Mouse (Mus musculus): Measurements from ENCODE around the gene Lrsam1.
"Not testable (repeated sequence)": the region's sequence is repeated elsewhere in the genome, so short reads cannot be mapped to it uniquely, and the experiment has no call there.

Gene Lrsam1

DNA sequence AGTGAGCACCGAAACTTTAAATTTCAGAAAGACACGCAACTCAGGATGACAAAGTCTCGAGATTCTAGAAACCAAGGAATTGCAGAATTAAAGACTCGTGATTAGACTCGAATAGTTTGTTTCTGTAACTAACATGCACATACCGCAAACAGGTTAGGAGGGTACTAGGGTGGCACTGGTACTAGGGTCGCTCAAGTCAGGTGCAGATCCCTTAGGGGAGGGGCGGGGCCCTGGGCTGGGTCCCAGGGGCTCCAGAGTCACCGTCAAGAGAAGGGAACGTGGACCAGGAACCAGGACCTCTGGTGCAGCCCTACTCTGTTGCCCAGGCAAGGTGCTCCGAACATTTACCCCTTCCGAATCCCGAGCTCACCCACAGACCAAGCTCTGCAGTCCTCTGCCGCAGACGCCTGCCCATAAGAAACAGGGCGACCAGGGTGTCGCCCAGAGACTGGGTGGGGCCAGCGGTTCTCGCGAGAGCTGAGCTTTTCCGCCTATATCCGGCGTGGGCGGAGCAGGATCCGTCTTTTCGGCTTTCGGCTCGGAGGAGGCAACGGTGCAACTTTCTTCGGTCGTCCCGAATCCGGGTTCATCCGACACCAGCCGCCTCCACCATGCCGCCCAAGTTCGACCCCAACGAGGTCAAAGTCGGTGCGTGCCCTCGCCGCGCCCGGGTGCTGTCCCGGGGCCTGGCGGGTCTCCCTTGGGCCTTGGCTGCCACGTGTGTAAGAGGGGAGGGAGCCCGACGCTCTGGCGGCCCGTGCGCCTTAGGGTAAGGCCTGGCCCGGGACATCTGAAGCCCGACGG, at the start of gene Lrsam1, which contains the start of gene Rpl12:
TSS of gene Lrsam1 (minus strand) at position 423 of the 804 bp plus-strand sequence.
TSS of gene Rpl12 (plus strand) at position 368 of the 804 bp plus-strand sequence.
- peak; percentile 94 for DNase-seq (ENCODE audit: low spot score)

DNA sequence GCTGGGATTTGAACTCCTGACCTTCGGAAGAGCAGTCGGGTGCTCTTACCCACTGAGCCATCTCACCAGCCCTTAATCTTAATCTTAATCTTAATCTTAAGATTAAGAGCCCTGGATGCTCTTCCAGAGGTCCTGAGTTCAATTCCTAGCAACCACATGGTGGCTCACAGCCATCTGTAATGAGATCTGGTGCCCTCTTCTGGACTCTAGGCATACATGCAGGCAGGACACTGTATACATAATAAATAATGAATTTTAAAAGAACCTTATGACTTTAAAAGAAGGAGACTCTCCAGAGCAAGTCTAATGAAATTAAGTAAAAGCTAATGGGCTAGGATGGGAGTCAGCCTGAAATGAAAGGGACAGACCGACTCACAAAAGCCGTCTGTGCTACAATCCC, 47.6 kb upstream of the Lrsam1 start:
- DNase-seq (ENCODE audit: low spot score) = not testable (repeated sequence)

DNA sequence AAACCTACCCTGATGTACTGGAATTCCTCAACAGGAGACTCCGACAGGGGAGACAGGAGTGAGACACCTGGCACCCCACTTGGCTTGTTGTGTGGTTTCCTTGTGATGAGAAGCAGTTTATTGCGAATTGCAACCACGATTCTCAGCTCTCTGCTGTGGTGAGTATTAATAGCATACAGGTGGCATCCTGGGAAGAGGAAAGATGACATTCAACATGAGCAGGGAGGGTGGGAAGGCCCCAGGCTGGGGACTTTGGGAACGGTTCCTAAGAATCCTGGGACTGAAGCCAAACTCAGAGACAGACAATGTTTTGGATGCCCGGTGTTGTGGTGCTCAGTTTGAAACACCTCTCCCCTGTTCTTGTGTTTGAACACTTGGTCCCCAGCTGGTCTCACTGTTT, 43.6 kb upstream of the Lrsam1 start:
- no peak for DNase-seq (ENCODE audit: low spot score)

DNA sequence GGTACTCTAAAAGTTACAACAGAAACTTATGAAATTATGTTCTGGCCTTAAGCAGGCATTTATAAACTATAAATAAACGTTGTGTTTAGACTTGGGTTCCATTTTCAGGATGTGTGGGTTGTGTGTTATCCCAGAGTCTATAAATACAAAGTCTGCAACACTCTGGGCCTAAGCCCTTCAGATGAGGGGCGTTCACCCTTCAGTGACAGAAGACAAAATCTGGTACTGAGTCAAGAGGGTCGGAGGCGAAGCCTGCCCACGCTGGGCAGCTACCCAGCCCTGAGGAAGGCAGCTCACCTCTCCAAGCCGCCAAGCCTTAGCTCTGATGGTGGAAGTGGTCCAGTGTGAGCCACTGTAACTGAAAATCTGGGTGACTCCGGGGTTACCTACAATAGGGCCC, 40.7 kb upstream of the Lrsam1 start:
- DNase-seq (ENCODE audit: low spot score) = no peak

DNA sequence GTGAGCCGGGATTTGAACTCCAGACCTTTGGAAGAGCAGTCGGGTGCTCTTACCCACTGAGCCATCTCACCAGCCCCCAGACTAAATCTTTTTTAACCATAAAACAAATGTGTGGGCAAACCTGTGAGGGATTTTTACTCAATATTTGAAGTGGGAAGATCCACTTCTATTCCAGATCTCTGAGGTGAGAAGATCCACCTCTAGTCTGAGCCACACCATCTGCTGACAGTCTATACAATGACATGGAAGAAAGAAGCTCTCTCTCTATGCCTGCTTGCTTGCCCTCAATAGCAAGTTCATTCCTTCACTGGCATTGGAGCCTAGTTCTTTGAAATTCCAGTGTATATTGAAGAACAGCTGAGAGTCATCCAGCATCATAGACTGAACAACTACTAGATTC, 38.3 kb upstream of the Lrsam1 start:
- DNase-seq (ENCODE audit: low spot score) = no peak

DNA sequence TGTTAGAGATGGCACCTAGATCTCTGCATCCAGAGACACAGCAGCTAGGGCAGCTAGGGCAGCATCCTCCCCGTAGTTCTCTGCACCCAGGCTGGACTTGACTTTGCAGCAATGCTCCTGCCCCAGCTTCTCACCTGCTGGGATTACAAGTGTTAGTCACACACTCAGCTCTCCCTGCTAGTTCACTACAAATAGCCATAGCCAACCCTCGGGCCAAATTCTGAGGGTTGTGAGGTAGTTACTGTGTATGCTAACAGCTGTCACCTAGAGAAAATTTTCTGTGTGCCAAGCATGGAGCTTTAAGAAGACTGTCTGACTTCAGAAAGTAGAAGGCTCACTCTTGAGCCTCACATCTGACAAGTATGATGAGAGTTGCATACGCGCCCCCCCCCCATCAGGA, 36.4 kb upstream of the Lrsam1 start:
- DNase-seq (ENCODE audit: low spot score) = no peak

DNA sequence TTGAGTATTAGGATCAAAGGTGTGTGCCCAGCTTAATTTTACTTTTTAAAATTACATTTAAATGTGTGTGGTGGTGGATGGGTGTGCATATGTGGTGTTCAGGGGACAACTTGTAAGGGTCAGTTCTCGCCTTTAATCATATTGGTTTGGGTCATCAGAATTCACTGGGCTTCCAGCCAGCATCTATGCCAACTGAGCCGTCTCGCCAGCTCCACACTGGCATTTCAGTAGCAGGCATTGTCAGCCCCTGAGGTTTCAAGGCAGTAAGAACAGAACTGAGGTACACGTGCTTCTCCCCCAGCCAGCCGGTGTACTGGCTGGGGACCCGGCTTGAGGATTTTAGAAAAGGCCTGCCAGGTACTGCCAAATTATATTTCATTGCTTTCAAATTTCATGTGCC, 35.7 kb upstream of the Lrsam1 start:
- DNase-seq (ENCODE audit: low spot score) = no peak

DNA sequence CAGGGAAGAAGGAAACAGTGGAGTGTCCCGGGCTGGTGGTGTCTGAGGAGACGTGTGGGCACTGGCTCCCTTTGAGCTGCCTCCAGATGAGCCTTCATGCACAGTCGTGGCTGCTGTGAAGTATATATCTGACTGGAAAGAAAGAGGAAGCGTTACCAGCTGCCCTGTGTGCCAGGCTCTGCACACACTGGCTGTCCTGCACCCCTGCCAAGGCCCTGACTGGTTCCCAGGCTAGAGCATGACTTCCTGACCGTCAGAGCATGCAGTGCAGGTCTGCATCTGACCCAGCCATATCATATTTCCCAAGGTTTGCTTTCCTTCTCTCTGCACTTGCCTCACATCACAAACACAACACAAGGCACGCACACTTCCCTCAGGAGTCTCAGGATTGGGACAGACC, 30.7 kb upstream of the Lrsam1 start:
- no peak for DNase-seq (ENCODE audit: low spot score)

DNA sequence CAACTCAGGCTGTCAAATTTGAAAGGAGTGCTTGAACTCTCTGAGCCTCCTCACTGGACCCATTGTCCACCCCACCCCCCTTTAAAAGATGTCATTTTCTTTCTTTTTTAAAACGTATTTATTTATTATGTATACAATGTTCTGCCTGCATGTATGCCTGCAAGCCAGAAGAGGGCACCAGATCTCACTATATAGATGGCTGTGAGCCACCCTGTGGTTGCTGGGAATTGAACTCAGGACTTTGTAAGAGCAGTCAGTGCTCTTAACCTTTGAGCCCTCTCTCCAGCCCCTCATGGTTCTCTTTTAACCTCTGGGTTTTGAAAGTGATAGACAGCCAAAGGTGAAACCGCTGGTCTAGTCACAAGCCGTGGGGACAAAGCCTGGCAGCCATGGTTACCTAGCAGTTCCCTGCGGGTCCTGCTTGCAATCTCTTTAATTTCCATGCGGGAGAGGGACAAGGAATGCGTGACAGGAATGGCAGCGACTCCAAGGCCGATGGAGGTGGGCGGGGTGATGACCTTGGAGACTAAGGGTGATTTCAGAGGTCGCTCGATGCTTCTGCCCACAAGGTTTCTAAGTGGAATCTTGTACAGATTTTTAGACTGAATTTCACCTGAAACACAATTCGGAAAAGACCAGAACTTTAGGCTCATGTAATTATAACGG, 28.9 kb upstream of the Lrsam1 start:
- DNase-seq (ENCODE audit: low spot score) = no peak

DNA sequence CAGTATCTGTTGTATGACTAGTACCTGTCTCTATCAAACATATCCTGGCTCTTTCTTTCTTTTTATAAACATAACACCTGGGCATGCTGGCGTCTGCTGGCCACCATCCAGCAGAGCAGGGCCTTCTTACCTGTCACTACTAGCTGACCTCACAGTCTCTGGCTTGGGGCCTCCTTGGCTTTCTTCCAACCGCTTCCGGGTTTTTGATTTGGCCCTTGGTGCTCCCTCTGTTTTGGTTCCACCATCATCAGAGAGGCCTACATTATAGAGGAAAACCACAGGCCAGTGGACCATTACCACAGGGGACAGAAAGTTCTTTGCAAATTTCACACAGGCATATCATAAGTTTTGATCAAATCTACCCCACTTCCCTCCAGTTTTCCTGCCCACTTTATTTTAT, 28.0 kb upstream of the Lrsam1 start:
- DNase-seq (ENCODE audit: low spot score) = no peak

DNA sequence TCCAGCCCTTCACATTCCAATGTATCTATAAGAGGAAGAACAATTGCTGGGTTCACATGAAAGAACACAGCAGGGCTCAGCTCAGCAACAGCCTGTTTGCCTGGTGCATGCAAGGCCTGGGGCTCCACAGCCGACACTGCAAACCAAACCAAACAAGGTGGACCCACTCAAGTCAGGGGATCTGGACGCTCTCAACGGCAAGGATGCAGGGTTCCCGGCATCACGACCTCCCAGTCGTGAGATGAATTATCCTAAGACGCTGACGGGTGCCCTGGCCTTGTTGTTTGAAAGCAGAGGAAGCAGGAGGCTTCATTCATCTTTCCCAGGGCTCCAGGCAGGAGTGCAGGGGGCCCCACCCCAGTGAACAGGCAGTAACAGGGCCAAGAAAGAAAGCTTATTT, 24.4 kb upstream of the Lrsam1 start:
- DNase-seq (ENCODE audit: low spot score) = no peak

DNA sequence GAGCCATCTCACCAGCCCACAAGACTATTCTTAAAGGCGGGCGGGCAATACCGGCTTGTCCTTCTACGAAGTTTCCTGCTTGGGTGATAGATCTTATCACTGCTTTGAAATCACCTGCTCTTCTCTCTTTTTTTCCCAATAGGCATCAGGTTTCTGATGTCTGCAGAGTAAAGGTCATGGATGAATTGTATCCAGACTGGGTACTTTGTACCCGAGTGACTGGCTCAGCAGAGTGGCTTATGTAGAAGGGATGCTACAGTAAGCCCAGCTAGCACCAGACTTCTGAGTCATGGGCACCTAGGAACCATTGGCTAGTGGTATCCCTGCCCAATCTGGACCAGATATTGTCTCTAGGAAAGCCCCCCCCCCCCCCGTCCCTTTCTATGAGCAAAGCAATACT, 22.2 kb upstream of the Lrsam1 start:
- DNase-seq (ENCODE audit: low spot score) = no peak

DNA sequence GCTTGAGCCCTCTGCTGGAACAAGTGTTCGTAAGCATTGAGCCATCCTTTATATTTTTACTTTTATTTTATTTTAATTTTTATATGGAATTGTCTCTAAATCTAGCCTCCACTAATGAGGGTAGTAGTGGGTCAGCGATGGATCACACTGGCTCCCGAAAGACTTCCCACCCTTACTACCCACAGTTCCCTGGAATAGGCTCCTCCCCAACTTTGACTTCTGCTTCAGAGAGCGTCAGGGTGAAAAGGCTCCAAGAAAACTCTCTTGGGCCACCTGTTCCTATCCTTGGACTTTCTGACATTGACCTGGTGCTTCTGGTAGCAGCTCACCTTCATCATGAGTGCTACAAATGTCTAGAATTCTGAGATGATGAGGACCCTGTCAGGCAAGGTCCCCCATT, 21.3 kb upstream of the Lrsam1 start:
- no peak for DNase-seq (ENCODE audit: low spot score)

DNA sequence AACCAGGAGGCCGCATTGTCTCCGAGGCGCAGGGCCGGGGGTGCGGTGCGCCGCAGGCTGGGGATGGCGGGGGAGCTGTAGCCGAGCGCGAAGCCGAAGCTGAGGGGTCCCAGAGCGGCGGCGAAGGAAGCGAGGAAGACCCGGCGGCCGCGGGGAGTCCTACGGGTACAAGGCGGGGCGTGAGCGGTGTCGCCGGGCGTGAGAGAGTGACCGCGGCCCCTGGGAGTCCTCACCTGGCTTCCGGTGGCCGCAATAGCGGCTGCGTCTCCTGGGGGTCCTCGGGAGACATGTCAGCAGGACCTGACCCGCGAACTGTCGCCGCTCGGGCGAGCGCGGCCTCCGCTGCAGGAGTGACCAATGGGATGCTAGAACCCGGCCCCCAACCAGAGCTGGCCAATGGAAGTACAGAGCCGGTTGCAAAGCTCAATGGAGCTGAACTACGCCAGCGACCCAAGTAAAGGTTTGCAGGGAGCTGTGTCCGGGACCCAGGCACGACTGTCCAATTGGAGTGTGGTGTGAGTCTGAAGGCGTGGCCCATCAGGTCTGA, 20.4 kb upstream of the Lrsam1 start, which contains the start of gene Slc2a8:
TSS of gene Slc2a8 (minus strand) at position 359 of the 547 bp plus-strand sequence.
- peak; percentile 93 for DNase-seq (ENCODE audit: low spot score)

DNA sequence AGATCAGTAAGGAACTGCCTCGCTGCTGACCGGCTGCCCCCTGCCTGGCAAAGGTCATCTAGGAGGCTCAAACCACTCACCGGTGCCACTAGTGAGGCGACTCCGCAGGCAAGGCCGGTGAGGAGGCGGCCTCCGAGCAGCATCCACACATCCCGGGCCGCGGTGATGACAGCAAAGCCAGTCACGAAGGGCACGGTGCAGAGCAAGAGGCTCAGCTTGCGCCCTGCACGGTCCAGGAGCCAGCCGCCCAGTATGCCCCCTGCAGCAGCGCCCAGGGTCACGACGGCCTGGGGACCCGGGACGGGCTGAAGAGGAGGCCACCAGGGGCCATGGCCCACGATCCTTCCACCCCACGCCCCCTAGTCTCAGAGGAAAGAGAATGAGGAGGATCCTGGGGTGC, 19.9 kb upstream of the Lrsam1 start:
- peak; percentile 19 for DNase-seq (ENCODE audit: low spot score)

DNA sequence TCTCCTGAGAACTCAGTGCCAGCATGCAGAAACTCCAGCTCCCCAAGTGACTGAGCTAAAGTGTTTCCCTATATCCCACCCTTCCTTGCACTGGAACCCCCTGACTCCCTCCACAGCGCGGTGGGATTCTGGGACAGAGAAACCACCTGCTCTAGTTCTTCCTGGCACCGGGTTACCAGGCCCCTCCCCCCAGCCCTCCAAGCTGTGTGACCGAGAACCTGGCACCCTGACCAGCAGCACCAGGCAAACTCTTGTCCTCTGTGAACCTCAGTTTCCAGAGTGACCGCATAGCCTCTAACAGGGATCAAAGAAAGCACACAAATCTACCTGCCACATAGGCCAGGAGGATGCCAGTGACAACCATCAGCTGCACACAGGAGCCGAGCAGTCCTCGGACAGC, 18.3 kb upstream of the Lrsam1 start:
- DNase-seq (ENCODE audit: low spot score) = no peak

DNA sequence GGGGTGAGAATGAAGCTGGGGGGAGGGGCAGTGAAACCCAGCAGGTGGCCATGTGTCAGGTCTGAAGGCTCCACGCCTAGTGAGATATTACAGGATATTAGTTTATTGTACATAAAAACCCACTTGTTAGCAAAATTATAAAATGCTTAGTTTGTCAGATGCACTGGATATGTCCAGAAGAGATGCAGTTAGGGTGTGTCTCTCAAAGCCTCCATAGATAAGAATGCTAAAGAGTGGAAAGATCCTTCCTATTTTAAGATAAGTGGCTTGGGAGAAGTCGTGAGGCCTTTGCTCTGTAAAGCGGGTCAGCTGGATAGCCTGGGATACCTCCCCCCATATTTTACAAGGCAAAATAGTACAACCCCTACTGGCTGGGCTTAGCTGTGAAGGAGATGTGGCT, 17.3 kb upstream of the Lrsam1 start:
- DNase-seq (ENCODE audit: low spot score) = no peak

DNA sequence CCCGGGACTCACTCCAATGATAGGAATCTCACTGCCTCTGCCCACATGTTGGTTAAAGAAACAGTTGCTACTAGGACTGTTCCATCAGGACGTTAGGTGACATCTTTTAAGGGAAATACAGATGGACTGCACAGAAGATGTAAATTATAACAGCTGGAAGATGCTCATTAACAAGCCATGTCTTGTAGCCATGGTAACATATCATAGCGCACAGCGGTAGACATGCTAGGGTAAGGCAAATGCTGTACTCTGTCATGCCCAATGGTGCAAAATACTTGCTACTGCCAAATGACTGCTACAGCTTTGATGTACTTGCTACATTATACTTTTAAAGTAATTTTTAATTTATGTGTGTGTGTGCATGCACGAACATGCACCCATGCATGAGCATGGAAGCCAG, 15.7 kb upstream of the Lrsam1 start:
- no peak for DNase-seq (ENCODE audit: low spot score)

DNA sequence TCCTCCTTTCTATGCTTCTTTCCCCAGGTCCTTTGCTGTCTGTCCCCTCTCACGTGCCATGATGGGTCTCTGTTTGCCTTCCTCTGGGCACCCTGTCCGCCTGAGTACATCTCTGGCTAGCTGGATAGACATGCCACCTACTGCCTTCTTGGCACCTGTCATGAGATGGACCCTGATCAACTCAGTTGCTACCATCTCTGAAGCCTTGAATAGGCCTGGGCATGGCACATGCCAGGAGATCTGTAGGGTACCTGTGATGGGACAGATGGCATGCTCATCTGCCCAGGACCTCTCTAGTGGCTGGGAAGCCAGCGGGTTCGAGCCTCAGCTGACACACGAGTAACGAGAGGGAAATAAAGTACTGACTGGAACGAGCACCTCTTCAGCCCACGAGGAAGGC, 12.8 kb upstream of the Lrsam1 start:
- DNase-seq (ENCODE audit: low spot score) = no peak

DNA sequence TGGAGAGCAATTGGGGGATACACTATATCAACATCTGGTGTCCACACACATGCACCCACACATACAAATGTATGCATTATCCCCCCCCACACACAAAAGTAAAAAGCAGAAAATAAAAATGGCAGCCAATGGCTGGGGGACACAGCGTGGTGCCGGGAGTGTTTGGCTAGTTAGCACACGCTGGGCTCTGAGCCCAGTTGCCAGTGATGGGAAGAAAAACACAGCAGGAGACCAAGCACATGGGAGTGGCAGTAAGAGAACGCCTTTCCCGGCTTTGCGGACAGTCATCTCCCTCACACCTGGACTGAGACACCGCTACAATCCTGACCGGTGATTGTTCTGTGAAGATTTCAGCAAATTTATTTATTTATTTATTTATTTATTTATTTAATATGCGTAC, 9.8 kb upstream of the Lrsam1 start:
- no peak for DNase-seq (ENCODE audit: low spot score)

DNA sequence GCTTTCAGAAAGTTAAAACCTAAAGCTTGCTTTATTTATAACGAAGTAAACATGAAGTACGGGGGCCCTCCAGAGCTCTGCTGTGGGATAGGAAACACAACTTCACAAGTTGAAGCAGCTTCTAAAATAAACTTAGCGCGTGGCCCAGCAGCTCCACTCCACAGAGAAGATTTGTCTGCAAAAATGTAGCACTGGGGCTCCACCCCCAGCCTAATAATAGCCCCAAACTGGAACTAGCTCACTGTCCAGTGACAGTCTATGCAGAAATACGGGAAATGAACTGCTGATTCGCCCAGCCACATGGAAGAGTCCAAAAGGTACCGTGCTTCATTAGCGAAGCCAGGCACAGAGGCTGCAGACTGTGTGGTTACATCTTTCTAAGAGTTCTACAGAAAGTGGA, 7.9 kb upstream of the Lrsam1 start:
- DNase-seq (ENCODE audit: low spot score) = no peak

DNA sequence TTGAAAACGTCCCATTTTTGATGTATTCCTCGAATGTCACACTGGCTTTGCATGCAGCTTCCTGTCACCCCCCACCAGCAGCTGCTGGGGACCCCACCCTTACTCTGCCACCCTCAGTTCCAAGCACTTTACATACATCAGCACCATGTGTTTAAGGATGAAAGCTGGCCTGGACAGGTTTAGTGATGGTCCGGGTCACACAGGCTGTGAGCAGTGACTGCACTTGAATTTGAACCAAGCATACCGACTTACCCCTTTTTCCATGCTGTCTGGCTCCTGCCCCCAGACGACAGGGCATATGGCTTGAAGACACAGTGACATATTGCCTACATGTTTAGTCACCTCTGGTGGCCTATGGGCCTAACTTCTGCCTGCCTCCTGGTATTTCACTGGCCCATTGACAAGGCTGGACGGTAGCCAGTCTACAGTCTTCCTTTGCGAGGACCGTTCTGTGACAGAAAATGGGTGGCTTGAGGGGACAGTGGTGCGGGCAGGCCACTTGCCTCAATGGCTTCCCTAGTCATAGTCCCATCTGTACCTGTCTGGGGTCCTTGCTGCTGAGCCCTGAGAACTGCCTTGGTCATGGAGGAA, 6.7 kb upstream of the Lrsam1 start:
- DNase-seq (ENCODE audit: low spot score) = no peak

All from yolk sac, embryonic 10.5 days (tissue).